Mouse (Mus musculus): ENCODE data around the gene Gm43552. TPM values are rescaled to one million over a fixed set of nuclear protein-coding genes. Genes with fewer than 3 reads are reported as not detected.

Gene Gm43552
- total RNA-seq, 2 experiments from 2014 or later = not detected

DNA sequence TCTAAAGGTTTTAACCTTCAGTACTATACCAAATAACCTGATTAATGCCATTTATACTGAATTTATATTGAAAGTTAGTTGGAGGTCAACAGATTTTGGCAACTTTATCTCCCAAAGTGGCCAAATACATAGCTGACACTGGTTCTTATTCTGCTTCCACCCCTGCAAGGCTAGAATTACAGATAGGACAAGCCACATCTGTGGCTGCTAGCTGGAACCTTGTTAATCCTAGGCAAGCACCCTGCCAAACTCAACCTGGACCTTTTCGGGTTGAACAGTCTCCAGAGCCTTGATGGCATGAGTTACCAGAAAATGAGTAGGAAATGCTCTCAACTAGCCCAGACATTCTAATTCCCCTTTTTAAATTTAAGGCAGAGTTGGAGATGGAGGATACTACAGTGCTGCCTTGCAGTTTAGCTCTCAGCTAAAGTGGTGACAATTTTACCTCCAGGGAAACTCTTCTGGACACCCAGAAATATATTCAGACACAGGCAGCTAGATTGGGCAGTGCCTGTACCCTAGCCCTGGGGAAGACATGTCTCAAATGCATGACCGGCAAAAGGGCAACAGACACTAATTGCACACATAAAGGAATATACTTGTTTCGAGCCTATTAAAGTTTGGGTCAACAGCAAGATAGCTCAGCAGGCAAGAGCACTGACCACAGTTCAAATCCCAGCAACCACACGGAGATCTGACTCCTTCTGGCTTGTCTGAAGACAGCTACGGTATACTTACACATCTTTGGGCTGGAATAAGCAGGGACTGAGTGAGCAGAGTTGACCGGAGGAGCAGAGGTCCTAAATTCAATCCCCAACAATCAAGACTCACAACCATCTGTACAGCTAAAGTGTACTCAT is 105.4 kb downstream of the Gm43552 start:
- no peak for ATAC-seq (replicated peaks; ENCODE audit: poor library complexity)

- no peak for ATAC-seq (replicated peaks; ENCODE audit: poor library complexity)
Observed at GRCm38 (mm10) chr5:65385704-65386103, 106.9 kb downstream of the Gm43552 start.

Other genes with a start within 250 kb of the Gm43552 start
- 64.9 and 65.7 TPM in 2 replicates for gene Rfc1, start 157.2 kb downstream of the Gm43552 start, total RNA-seq (2015)
- gene Rfc1, start 157.2 kb downstream of the Gm43552 start, total RNA-seq (2017) = 88.2 and 140 TPM in 2 replicates
- gene Klb, start 144.5 kb downstream of the Gm43552 start, total RNA-seq (2015) = not detected in 2 replicates
- gene Klb, start 144.5 kb downstream of the Gm43552 start, total RNA-seq (2017) = not detected in 2 replicates
- gene Rpl9, start 101.4 kb downstream of the Gm43552 start, total RNA-seq (2015) = 3,199 and 3,213 TPM in 2 replicates
- gene Rpl9, start 101.4 kb downstream of the Gm43552 start, total RNA-seq (2017) = 2,045 and 2,310 TPM in 2 replicates
- 33.3 and 41.2 TPM in 2 replicates for gene Lias, start 101.3 kb downstream of the Gm43552 start, total RNA-seq (2015)
- gene Lias, start 101.3 kb downstream of the Gm43552 start, total RNA-seq (2017) = 45.2 and 46.5 TPM in 2 replicates
- 48.0 and 52.4 TPM in 2 replicates for gene Ugdh, start 56.9 kb downstream of the Gm43552 start, total RNA-seq (2015)
- gene Ugdh, start 56.9 kb downstream of the Gm43552 start, total RNA-seq (2017) = 78.9 and 80.5 TPM in 2 replicates
- 142 and 144 TPM in 2 replicates for gene Smim14, start 44.4 kb upstream of the Gm43552 start, total RNA-seq (2015)
- 83.0 and 86.5 TPM in 2 replicates for gene Smim14, start 44.4 kb upstream of the Gm43552 start, total RNA-seq (2017)
- 150 TPM in 2 replicates for gene Ube2k, start 44.4 kb upstream of the Gm43552 start, total RNA-seq (2015)
- gene Ube2k, start 44.4 kb upstream of the Gm43552 start, total RNA-seq (2017) = 32.9 and 45.7 TPM in 2 replicates
- gene Pds5a, start 205.4 kb upstream of the Gm43552 start, total RNA-seq (2015) = 215 and 245 TPM in 2 replicates
- 189 and 232 TPM in 2 replicates for gene Pds5a, start 205.4 kb upstream of the Gm43552 start, total RNA-seq (2017)

All from megakaryocyte progenitor cell, adult 5-6 weeks (primary cell).